ENCODE assay signal across 26 mouse cellular contexts in the genomic region with DNA sequence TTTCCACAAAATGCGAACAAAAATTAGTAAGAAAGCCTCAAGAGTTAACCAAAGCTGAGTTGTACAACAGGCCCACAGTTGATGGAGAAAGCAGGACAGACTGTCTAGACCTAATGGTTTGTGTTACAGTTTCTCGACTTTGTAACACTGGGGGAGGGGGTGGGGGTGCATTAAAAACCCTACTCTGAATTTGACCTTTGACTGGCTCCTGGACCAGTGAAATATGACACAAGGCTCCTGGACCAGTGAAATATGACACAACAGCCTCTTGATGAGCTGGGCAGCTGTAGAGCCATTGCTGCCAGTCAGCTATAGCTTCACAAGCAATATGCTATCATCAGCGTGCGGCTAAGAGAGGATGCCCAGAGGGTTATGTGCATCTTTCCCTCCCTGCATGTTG. TPM values are rescaled to one million over a fixed set of nuclear protein-coding genes. Genes with fewer than 3 reads are reported as not detected.
DNase-seq lines count a peak whose midpoint lies in the region; ATAC-seq and TF ChIP-seq lines count a peak whose summit lies in the region.
"Had no signal": no experiment of that assay in that cellular context is flagged by ENCODE, and none has a peak within 500 bp of the region (broad histone marks: within the 10 kb centered on the region; RNA-seq: fewer than 3 reads in every experiment).

No protein-coding gene starts in this region.

- H3K27ac ChIP-seq in liver, adult 2 months (replicated peaks; ENCODE audit: insufficient read depth, low read depth, low read length) = no peak overlapping the region
- no peak overlapping the region for H3K27ac ChIP-seq in liver, postnatal 0 days (ENCODE audit: low read depth)
- no peak overlapping the region for H3K27ac ChIP-seq in limb, embryonic 11.5 days (replicated peaks; ENCODE audit: low read depth, low read length)
- H3K27ac ChIP-seq in heart, embryonic 11.5 days (ENCODE audit: low read depth, low read length) = no peak overlapping the region
- H3K27ac ChIP-seq: embryonic facial prominence, embryonic 12.5 days; heart, embryonic 10.5 days; liver, embryonic 14.5 days; lung, embryonic 15.5 days; neural tube, embryonic 13.5 days had no signal

- TF ChIP-seq POLR2A in liver, adult 2 months (IDR thresholded peaks at IDR 0.05; ENCODE audit: extremely low read depth, insufficient read depth, low read length) = no peak

- H3K4me2 ChIP-seq in liver, postnatal 0 days (ENCODE audit: low read depth, low read length) = no peak overlapping the region
- no peak overlapping the region for H3K4me2 ChIP-seq in limb, embryonic 11.5 days (ENCODE audit: low read depth, severe bottlenecking)
- H3K4me2 ChIP-seq in heart, embryonic 11.5 days = no peak overlapping the region
- H3K4me2 ChIP-seq: embryonic facial prominence, embryonic 12.5 days; lung, embryonic 15.5 days; neural tube, embryonic 13.5 days had no signal

- 78% methylated on average over 4 of the region's 4 CpGs for WGBS in liver, adult 2 months
- 85% methylated on average over 4 of the region's 4 CpGs for WGBS in liver, postnatal 0 days (ENCODE audit: insufficient replicate concordance)
- 67% methylated on average over 4 of the region's 4 CpGs for WGBS in limb, embryonic 11.5 days
- 87% methylated on average over 4 of the region's 4 CpGs for WGBS in heart, embryonic 11.5 days (ENCODE audit: insufficient replicate concordance)

- no peak for TF ChIP-seq EP300 in liver, postnatal 0 days (IDR thresholded peaks at IDR 0.05; ENCODE audit: low read depth)

- H3K79me2 ChIP-seq in liver, adult 2 months (ENCODE audit: control insufficient read depth, insufficient read depth, low read length) = peaks cover 3% of the 10 kb centered on the region; the same call in 1 of the 2 replicates

- peak; percentile 35 for DNase-seq in embryo, embryonic 10 days (ENCODE audit: low spot score)
- DNase-seq in embryo, embryonic 9.5 days (ENCODE audit: extremely low spot score) = no peak
- DNase-seq in liver, adult 2 months (ENCODE audit: extremely low read depth, low read depth, low spot score) = peak; percentile 68
- DNase-seq in liver, postnatal 0 days = no peak
- peak; percentile 32 for DNase-seq in limb, embryonic 11.5 days (ENCODE audit: low spot score)
- DNase-seq in right cerebral cortex, postnatal 25 days = no peak
- no peak for DNase-seq in adrenal gland, postnatal 10 days
- DNase-seq: adrenal gland, postnatal 25 days; cerebellum, adult 8-10 months; cerebellum, postnatal 36 days; forebrain, postnatal 0 days; kidney, adult 18-20 months; kidney, postnatal 4 days; left cerebral cortex, postnatal 4 days; lung, postnatal 36 days; midbrain, embryonic 14.5 days; right cerebral cortex, postnatal 4 days; thymus, adult 18-20 months; thymus, postnatal 36 days had no signal

- H3K9ac ChIP-seq in liver, adult 2 months (ENCODE audit: low read depth, low read length) = no peak overlapping the region
- no peak overlapping the region for H3K9ac ChIP-seq in liver, postnatal 0 days (replicated peaks)
- no peak overlapping the region for H3K9ac ChIP-seq in limb, embryonic 11.5 days (ENCODE audit: low read length)
- no peak overlapping the region for H3K9ac ChIP-seq in heart, embryonic 11.5 days (ENCODE audit: low read depth, low read length)
- H3K9ac ChIP-seq: embryonic facial prominence, embryonic 12.5 days; forebrain, postnatal 0 days; liver, embryonic 14.5 days; lung, embryonic 15.5 days; neural tube, embryonic 13.5 days had no signal

- H3K4me3 ChIP-seq in liver, adult 2 months (ENCODE audit: insufficient read depth, low read depth, low read length) = no peak overlapping the region
- H3K4me3 ChIP-seq in liver, postnatal 0 days (ENCODE audit: low read depth, low read length) = no peak overlapping the region
- no peak overlapping the region for H3K4me3 ChIP-seq in limb, embryonic 11.5 days (ENCODE audit: low read depth, low read length)
- H3K4me3 ChIP-seq in heart, embryonic 11.5 days (ENCODE audit: low read depth, low read length) = no peak overlapping the region
- H3K4me3 ChIP-seq: embryonic facial prominence, embryonic 12.5 days; heart, embryonic 10.5 days; lung, embryonic 15.5 days; megakaryocyte, embryonic 14.5 days; neural tube, embryonic 13.5 days had no signal

- ATAC-seq in liver, postnatal 0 days = no peak
- peak; percentile 63 for ATAC-seq in limb, embryonic 11.5 days (ENCODE audit: insufficient number of reproducible peaks, low FRiP score, low TSS enrichment, low read depth)
- ATAC-seq in heart, embryonic 11.5 days (replicated peaks; ENCODE audit: insufficient number of reproducible peaks, low FRiP score, low TSS enrichment) = no peak
- ATAC-seq: forebrain, postnatal 0 days had no signal

- TF ChIP-seq CTCF in liver, adult 2 months (IDR thresholded peaks at IDR 0.05; ENCODE audit: low read depth, low read length) = no peak
- no peak for TF ChIP-seq CTCF in liver, postnatal 0 days (IDR thresholded peaks at IDR 0.05; ENCODE audit: low read depth)

- H3K27me3 ChIP-seq in liver, adult 2 months (ENCODE audit: control insufficient read depth, insufficient read depth, low read length) = no peaks in the 10 kb centered on the region
- no peaks in the 10 kb centered on the region for H3K27me3 ChIP-seq in liver, postnatal 0 days (ENCODE audit: insufficient read depth, low read length)
- H3K27me3 ChIP-seq in limb, embryonic 11.5 days (ENCODE audit: control insufficient read depth, insufficient read depth, low read length) = no peaks in the 10 kb centered on the region
- no peaks in the 10 kb centered on the region for H3K27me3 ChIP-seq in heart, embryonic 11.5 days (ENCODE audit: control insufficient read depth, insufficient read depth, low read length)
- H3K27me3 ChIP-seq: embryonic facial prominence, embryonic 12.5 days; lung, embryonic 15.5 days; megakaryocyte, embryonic 14.5 days; neural tube, embryonic 13.5 days had no signal

- H3K36me3 ChIP-seq in liver, adult 2 months (ENCODE audit: control insufficient read depth, insufficient read depth, low read length) = peaks cover 29% of the 10 kb centered on the region
- H3K36me3 ChIP-seq in liver, postnatal 0 days (replicated peaks; ENCODE audit: insufficient read depth, low read length) = no peaks in the 10 kb centered on the region
- H3K36me3 ChIP-seq in limb, embryonic 11.5 days (ENCODE audit: control insufficient read depth, insufficient read depth, low read length) = no peaks in the 10 kb centered on the region
- no peaks in the 10 kb centered on the region for H3K36me3 ChIP-seq in heart, embryonic 11.5 days (ENCODE audit: control insufficient read depth, insufficient read depth, low read length)
- H3K36me3 ChIP-seq: embryonic facial prominence, embryonic 12.5 days; heart, embryonic 10.5 days; lung, embryonic 15.5 days; neural tube, embryonic 13.5 days had no signal

- peaks cover 10% of the 10 kb centered on the region for H3K4me1 ChIP-seq in liver, adult 2 months (ENCODE audit: control insufficient read depth, insufficient read depth, low read length)
- H3K4me1 ChIP-seq in liver, postnatal 0 days (ENCODE audit: insufficient read depth) = no peaks in the 10 kb centered on the region
- no peaks in the 10 kb centered on the region; the same call in 1 of the 2 replicates for H3K4me1 ChIP-seq in limb, embryonic 11.5 days (ENCODE audit: control insufficient read depth, insufficient read depth, low read length)
- no peaks in the 10 kb centered on the region for H3K4me1 ChIP-seq in heart, embryonic 11.5 days (ENCODE audit: control insufficient read depth, insufficient read depth, low read length)
- H3K4me1 ChIP-seq: heart, embryonic 10.5 days; lung, embryonic 15.5 days; megakaryocyte, embryonic 14.5 days; neural tube, embryonic 13.5 days had no signal

- no peaks in the 10 kb centered on the region for H3K9me3 ChIP-seq in liver, postnatal 0 days (ENCODE audit: low read length)
- no peaks in the 10 kb centered on the region for H3K9me3 ChIP-seq in limb, embryonic 11.5 days (ENCODE audit: control insufficient read depth, low read length)
- H3K9me3 ChIP-seq in heart, embryonic 11.5 days (replicated peaks; ENCODE audit: control insufficient read depth, low read length) = no peaks in the 10 kb centered on the region
- H3K9me3 ChIP-seq: embryonic facial prominence, embryonic 12.5 days; heart, embryonic 10.5 days; lung, embryonic 15.5 days; megakaryocyte, embryonic 14.5 days; neural tube, embryonic 13.5 days had no signal

RNA-seq across cellular contexts. Expression of gene Me1, which starts 37.4 kb away (rescaled TPM):
- total RNA-seq in liver, adult 2 months (2014; rRNA removed) = 62.8 and 87.4 TPM in 2 replicates
- polyA plus RNA-seq in liver, adult 2 months (2012; rRNA removed) = 66.3 and 101 TPM in 2 replicates
- 7.7 and 10.3 TPM in 2 replicates for polyA plus RNA-seq in liver, postnatal 0 days (2015; fragmentation: Nextera tagmentation; extraction: Ambion mirVana)
- 10.0 and 11.4 TPM in 2 replicates for polyA plus RNA-seq in limb, embryonic 11.5 days (2014; fragmentation: Nextera tagmentation; extraction: Ambion mirVana)
- 34.3 and 41.4 TPM in 2 replicates for polyA plus RNA-seq in heart, embryonic 11.5 days (2014; fragmentation: Nextera tagmentation; extraction: Ambion mirVana)
- total RNA-seq in adrenal gland, postnatal 10 days (2021) = 100 to 1,000 TPM; 231 to 293 TPM

Comparison
In these comparisons a context has a peak if more than half of its experiments do, and no peak if none do; other contexts are left out.
1. DNase-seq: peak in embryo, embryonic 10 days (single experiment), liver, adult 2 months (single experiment) and limb, embryonic 11.5 days (single experiment); none in embryo, embryonic 9.5 days (single experiment), liver, postnatal 0 days (single experiment), right cerebral cortex, postnatal 25 days (single experiment) and adrenal gland, postnatal 10 days (single experiment).